Mouse (Mus musculus): ENCODE measurements around the gene Tlr12. TPM values are rescaled to one million over a fixed set of nuclear protein-coding genes. Genes with fewer than 3 reads are reported as not detected.
"Not testable (repeated sequence)": the region's sequence is repeated elsewhere in the genome, so short reads cannot be mapped to it uniquely, and the experiment has no call there.

Tlr12 gene
- polyA plus RNA-seq, 1 experiment from 2014 or later = not detected

- Histone ChIP-seq H3K27me3 (ENCODE audit: control insufficient read depth, insufficient read depth, low read length) (peaks cover 18% of the 10 kb centered on the region; the same call in 1 of the 2 replicates), H3K4me1 (ENCODE audit: control insufficient read depth in 2 of 2, insufficient read depth in 2 of 2, low read length in 2 of 2) (peaks cover 7 to 10% of the 10 kb centered on the region in 2 experiments; a peak in 1 of 4 replicates), H3K4me2 (ENCODE audit: low read length) (no peak overlapping the region), H3K27ac (replicated peaks in 1 of 2; ENCODE audit: control insufficient read depth in 1 of 2, insufficient read depth in 1 of 2, low read depth in 2 of 2, low read length in 2 of 2) (no peak overlapping the region), H3K9ac (ENCODE audit: low read length) (no peak overlapping the region), H3K9me3 (ENCODE audit: control insufficient read depth, low read length) (no peaks in the 10 kb centered on the region), H3K36me3 (ENCODE audit: control insufficient read depth, insufficient read depth, low read length) (no peaks in the 10 kb centered on the region), H3K4me3 (ENCODE audit: control insufficient read depth in 1 of 2, insufficient read depth in 1 of 2, low read depth in 1 of 2, low read length in 2 of 2) (no peak overlapping the region)
- 73% methylated on average over 2 of the region's 2 CpGs for whole genome bisulfite sequencing
- no peak for ATAC-seq (ENCODE audit: insufficient number of reproducible peaks, insufficient read depth, low FRiP score, low read depth)
Measured at GRCm38 (mm10) chr4:128618963-128619362, 544 bp upstream of the Tlr12 start.

GRCm38 (mm10) chr4:128617363-128618120 lies 877 bp downstream of the Tlr12 start:
- H3K27ac ChIP-seq (replicated peaks in 1 of 2; ENCODE audit: control insufficient read depth in 1 of 2, insufficient read depth in 1 of 2, low read depth in 2 of 2, low read length in 2 of 2) = no peak overlapping the region
- no peak overlapping the region for H3K9ac ChIP-seq (ENCODE audit: low read length)
- peaks cover 18% of the 10 kb centered on the region; the same call in 1 of the 2 replicates for H3K27me3 ChIP-seq (ENCODE audit: control insufficient read depth, insufficient read depth, low read length)
- no peak overlapping the region for H3K4me3 ChIP-seq (ENCODE audit: control insufficient read depth in 1 of 2, insufficient read depth in 1 of 2, low read depth in 1 of 2, low read length in 2 of 2)
- ATAC-seq (ENCODE audit: insufficient number of reproducible peaks, insufficient read depth, low FRiP score, low read depth) = no peak
- H3K9me3 ChIP-seq (ENCODE audit: control insufficient read depth, low read length) = no peaks in the 10 kb centered on the region
- peaks cover 7 to 10% of the 10 kb centered on the region in 2 experiments; a peak in 1 of 4 replicates for H3K4me1 ChIP-seq (ENCODE audit: control insufficient read depth in 2 of 2, insufficient read depth in 2 of 2, low read length in 2 of 2)
- WGBS = 41% methylated on average over 17 of the region's 17 CpGs
- H3K36me3 ChIP-seq (ENCODE audit: control insufficient read depth, insufficient read depth, low read length) = no peaks in the 10 kb centered on the region
- no peak overlapping the region for H3K4me2 ChIP-seq (ENCODE audit: low read length)

- Histone ChIP-seq H3K27me3 (ENCODE audit: control insufficient read depth, insufficient read depth, low read length) (peaks cover 18% of the 10 kb centered on the region; the same call in 1 of the 2 replicates), H3K4me3 (ENCODE audit: control insufficient read depth in 1 of 2, insufficient read depth in 1 of 2, low read depth in 1 of 2, low read length in 2 of 2) (no peak overlapping the region), H3K27ac (replicated peaks in 1 of 2; ENCODE audit: control insufficient read depth in 1 of 2, insufficient read depth in 1 of 2, low read depth in 2 of 2, low read length in 2 of 2) (no peak overlapping the region), H3K36me3 (ENCODE audit: control insufficient read depth, insufficient read depth, low read length) (no peaks in the 10 kb centered on the region), H3K9me3 (ENCODE audit: control insufficient read depth, low read length) (no peaks in the 10 kb centered on the region), H3K4me1 (ENCODE audit: control insufficient read depth in 2 of 2, insufficient read depth in 2 of 2, low read length in 2 of 2) (peaks cover 7 to 10% of the 10 kb centered on the region in 2 experiments; a peak in 1 of 4 replicates), H3K9ac (ENCODE audit: low read length) (no peak overlapping the region), H3K4me2 (ENCODE audit: low read length) (no peak overlapping the region)
- WGBS = 80% methylated on average over 14 of the region's 14 CpGs
- ATAC-seq (ENCODE audit: insufficient number of reproducible peaks, insufficient read depth, low FRiP score, low read depth) = no peak
Measured at GRCm38 (mm10) chr4:128615761-128616160, 2.7 kb downstream of the Tlr12 start.

DNA sequence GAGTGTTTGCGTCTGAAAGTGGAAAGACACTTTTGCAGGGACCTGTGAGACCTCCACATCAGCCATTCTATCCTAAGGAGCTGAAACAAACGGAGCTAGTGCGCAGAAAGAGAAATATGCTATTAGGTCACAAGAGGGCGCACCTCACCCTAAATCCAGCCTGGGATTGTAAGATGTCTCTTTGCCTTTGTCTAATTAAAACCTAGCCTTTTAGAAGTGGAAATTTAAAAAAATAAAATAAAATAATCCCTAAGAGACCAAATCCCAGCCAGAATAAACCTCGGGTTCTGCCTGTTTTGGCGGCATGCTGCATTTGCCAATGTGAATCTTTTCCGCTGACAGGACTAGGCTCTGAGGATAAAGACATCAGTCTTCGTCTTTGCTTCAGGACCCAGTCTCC lies 5.1 kb downstream of the Tlr12 start:
- 20% methylated on average over 8 of the region's 8 CpGs for WGBS
- no peak for ATAC-seq (ENCODE audit: insufficient number of reproducible peaks, insufficient read depth, low FRiP score, low read depth)
- Histone ChIP-seq H3K4me2 (ENCODE audit: low read length) (no peak overlapping the region), H3K9ac (ENCODE audit: low read length) (no peak overlapping the region), H3K9me3 (ENCODE audit: control insufficient read depth, low read length) (no peaks in the 10 kb centered on the region), H3K27ac (replicated peaks in 1 of 2; ENCODE audit: control insufficient read depth in 1 of 2, insufficient read depth in 1 of 2, low read depth in 2 of 2, low read length in 2 of 2) (no peak overlapping the region), H3K27me3 (ENCODE audit: control insufficient read depth, insufficient read depth, low read length) (peaks cover 18% of the 10 kb centered on the region; the same call in 1 of the 2 replicates), H3K36me3 (ENCODE audit: control insufficient read depth, insufficient read depth, low read length) (no peaks in the 10 kb centered on the region), H3K4me3 (ENCODE audit: control insufficient read depth in 1 of 2, insufficient read depth in 1 of 2, low read depth in 1 of 2, low read length in 2 of 2) (no peak overlapping the region), H3K4me1 (ENCODE audit: control insufficient read depth in 2 of 2, insufficient read depth in 2 of 2, low read length in 2 of 2) (peaks cover 7 to 10% of the 10 kb centered on the region in 2 experiments; a peak in 1 of 4 replicates)

DNA sequence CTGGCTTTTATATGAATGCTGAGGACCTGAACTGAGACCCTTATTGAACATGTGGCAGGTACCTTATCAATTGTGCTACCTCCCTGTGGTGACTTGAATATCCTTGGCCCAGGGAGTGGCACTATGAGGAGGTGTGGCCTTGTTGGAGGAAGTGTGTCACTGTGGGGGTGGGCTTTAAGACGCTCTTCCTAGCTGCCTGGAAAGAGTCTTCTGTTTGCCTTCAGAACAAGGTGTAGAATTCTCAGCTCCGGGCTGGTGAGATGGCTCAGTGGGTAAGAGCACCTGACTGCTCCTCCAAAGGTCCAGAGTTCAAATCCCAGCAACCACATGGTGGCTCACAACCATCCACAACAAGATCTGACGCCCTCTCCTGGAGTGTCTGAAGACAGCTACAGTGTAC lies 6.7 kb downstream of the Tlr12 start:
- ATAC-seq (ENCODE audit: insufficient number of reproducible peaks, insufficient read depth, low FRiP score, low read depth); H3K9me3 ChIP-seq (ENCODE audit: control insufficient read depth, low read length); H3K36me3 ChIP-seq (ENCODE audit: control insufficient read depth, insufficient read depth, low read length); H3K4me3 ChIP-seq (ENCODE audit: control insufficient read depth in 1 of 2, insufficient read depth in 1 of 2, low read depth in 1 of 2, low read length in 2 of 2); H3K4me2 ChIP-seq (ENCODE audit: low read length); H3K4me1 ChIP-seq (ENCODE audit: control insufficient read depth in 2 of 2, insufficient read depth in 2 of 2, low read length in 2 of 2); H3K27me3 ChIP-seq (ENCODE audit: control insufficient read depth, insufficient read depth, low read length); H3K27ac ChIP-seq (replicated peaks in 1 of 2; ENCODE audit: control insufficient read depth in 1 of 2, insufficient read depth in 1 of 2, low read depth in 2 of 2, low read length in 2 of 2); H3K9ac ChIP-seq (ENCODE audit: low read length): not testable (repeated sequence)
- WGBS = 77% methylated on average over 3 of the region's 3 CpGs

- 22% methylated on average over 10 of the region's 10 CpGs for WGBS
- peak overlapping the region in 1 of 2 experiments; percentile 70; a peak in 2 of 4 replicates for H3K4me3 ChIP-seq (ENCODE audit: control insufficient read depth in 1 of 2, insufficient read depth in 1 of 2, low read depth in 1 of 2, low read length in 2 of 2)
- ATAC-seq (ENCODE audit: insufficient number of reproducible peaks, insufficient read depth, low FRiP score, low read depth) = no peak
- 0 out of 2 replicates have a peak, but pooled peaks cover 4% of the 10 kb centered on the region for H3K27me3 ChIP-seq (ENCODE audit: control insufficient read depth, insufficient read depth, low read length)
- H3K4me1 ChIP-seq (ENCODE audit: control insufficient read depth in 2 of 2, insufficient read depth in 2 of 2, low read length in 2 of 2) = peaks cover 4 to 5% of the 10 kb centered on the region in 2 experiments; a peak in 3 of 4 replicates
- no peak overlapping the region for H3K27ac ChIP-seq (replicated peaks in 1 of 2; ENCODE audit: control insufficient read depth in 1 of 2, insufficient read depth in 1 of 2, low read depth in 2 of 2, low read length in 2 of 2)
- H3K36me3 ChIP-seq (ENCODE audit: control insufficient read depth, insufficient read depth, low read length) = no peaks in the 10 kb centered on the region
- H3K4me2 ChIP-seq (ENCODE audit: low read length) = peak overlapping the region; percentile 80
- H3K9ac ChIP-seq (ENCODE audit: low read length) = peak overlapping the region; percentile 47; the same call in 1 of the 2 replicates
- H3K9me3 ChIP-seq (ENCODE audit: control insufficient read depth, low read length) = no peaks in the 10 kb centered on the region
Measured at GRCm38 (mm10) chr4:128610706-128611105, 7.7 kb downstream of the Tlr12 start.

DNA sequence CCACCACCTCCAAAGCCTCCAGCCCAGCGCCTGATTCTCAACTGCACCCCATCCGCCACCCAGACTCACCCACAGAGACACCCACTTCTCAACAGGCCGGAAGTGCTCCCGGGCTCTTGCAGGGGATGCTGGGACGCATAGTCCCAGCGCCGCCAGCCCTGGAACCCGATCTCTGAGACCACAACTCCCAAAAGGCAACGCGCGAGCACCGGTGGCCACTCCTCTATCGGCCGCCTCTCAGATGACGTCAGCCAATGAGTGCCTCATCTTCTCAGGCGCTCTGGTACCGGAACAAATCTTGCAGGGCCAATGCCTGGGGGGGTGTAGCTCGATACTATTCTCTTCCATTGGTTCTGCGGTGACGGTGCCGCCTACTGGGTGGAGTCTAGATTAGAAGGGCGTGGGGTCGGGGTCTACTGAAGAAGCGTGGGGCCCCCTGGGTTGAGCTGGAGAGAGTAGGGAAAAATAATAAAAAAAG lies 8.5 kb downstream of the Tlr12 start, which contains the start of gene Zscan20:
Gene Zscan20 (minus strand): TSS at position 174 of the 478 bp plus-strand sequence.
- peak within 1 kb of the TSS; percentile 70 to 92 for H3K4me3 ChIP-seq (ENCODE audit: control insufficient read depth in 1 of 2, insufficient read depth in 1 of 2, low read depth in 1 of 2, low read length in 2 of 2)
- WGBS = under 1% methylated on average over 24 of the region's 24 CpGs
- no peaks in the 10 kb centered on the region for H3K36me3 ChIP-seq (ENCODE audit: control insufficient read depth, insufficient read depth, low read length)
- 0 out of 2 replicates have a peak, but pooled peaks cover 3% of the 10 kb centered on the region for H3K27me3 ChIP-seq (ENCODE audit: control insufficient read depth, insufficient read depth, low read length)
- peaks cover 4 to 5% of the 10 kb centered on the region in 2 experiments; a peak in 3 of 4 replicates for H3K4me1 ChIP-seq (ENCODE audit: control insufficient read depth in 2 of 2, insufficient read depth in 2 of 2, low read length in 2 of 2)
- H3K9ac ChIP-seq (ENCODE audit: low read length) = peak within 1 kb of the TSS; percentile 72
- H3K9me3 ChIP-seq (ENCODE audit: control insufficient read depth, low read length) = no peaks in the 10 kb centered on the region
- peak; percentile 95 for ATAC-seq (ENCODE audit: insufficient number of reproducible peaks, insufficient read depth, low FRiP score, low read depth)
- H3K4me2 ChIP-seq (ENCODE audit: low read length) = peak within 1 kb of the TSS; percentile 80
- peak within 1 kb of the TSS; percentile 40 to 64; a peak in 1 of 4 replicates for H3K27ac ChIP-seq (replicated peaks in 1 of 2; ENCODE audit: control insufficient read depth in 1 of 2, insufficient read depth in 1 of 2, low read depth in 2 of 2, low read length in 2 of 2)

Measured in heart, embryonic 14.5 days (tissue).